Mouse (Mus musculus): ENCODE measurements at regions not wholly inside any gene's neighbourhood (a gene's known extent, or its start where the extent isn't known, plus 50 kb on each side); places are given as distances from the start of the nearest gene placed in this dataset.

DNA sequence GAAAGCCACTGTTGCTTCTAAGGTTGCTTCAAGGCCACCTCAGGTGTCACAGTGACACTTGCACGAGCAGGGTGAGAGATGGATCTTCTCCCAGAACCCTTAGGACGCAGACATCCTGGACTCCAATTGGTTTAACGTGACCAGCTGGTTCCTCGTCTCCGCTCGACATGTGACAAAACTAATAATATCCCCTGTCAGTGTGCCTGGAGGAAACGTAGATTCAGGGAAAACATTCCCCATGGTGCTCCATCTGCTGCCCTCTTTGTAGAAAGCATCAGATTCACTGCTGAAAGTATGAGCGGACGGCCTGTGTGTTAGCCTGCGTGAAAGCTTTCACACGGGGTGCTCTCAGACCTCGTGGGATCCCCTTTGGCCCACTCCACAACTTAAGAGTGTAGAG, 390.0 kb upstream of the Slc35b3 start:
- H3K27me3 ChIP-seq = no peaks in the 10 kb centered on the region
- H3K36me3 ChIP-seq = no peaks in the 10 kb centered on the region
- no peak overlapping the region for H3K4me3 ChIP-seq (replicated peaks)
- H3K27ac ChIP-seq (replicated peaks) = no peak overlapping the region
- WGBS = 61% methylated on average over 12 of the region's 12 CpGs
- H3K4me2 ChIP-seq (replicated peaks) = no peak overlapping the region
- ATAC-seq (ENCODE audit: insufficient number of reproducible peaks, low FRiP score, low TSS enrichment, low read depth) = no peak
- H3K9ac ChIP-seq = no peak overlapping the region
- no peaks in the 10 kb centered on the region for H3K4me1 ChIP-seq
- H3K9me3 ChIP-seq (replicated peaks) = no peaks in the 10 kb centered on the region

DNA sequence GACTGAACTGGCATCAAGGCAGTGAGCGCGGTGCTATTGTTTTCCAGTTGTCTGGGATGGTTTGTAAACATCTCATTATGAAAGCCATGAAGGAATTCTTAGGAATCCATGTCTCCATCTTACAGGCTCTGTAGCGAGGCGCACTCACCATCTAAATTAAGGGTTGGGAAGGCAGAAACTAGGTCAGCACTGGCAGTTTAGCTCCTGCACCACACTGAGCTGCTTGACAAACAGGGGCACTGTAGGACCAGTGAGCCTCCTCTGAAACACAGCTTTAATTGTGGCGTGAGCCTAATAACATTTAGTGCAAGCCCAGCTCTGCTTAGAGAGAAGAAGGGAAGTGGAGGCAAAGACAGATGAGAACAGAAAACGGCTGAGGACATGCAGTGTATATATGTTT, 387.1 kb upstream of the Slc35b3 start:
- Histone ChIP-seq H3K4me1 (no peaks in the 10 kb centered on the region), H3K9me3 (replicated peaks) (no peaks in the 10 kb centered on the region), H3K27ac (replicated peaks) (no peak overlapping the region), H3K4me2 (replicated peaks) (no peak overlapping the region), H3K4me3 (replicated peaks) (no peak overlapping the region), H3K27me3 (no peaks in the 10 kb centered on the region), H3K9ac (no peak overlapping the region), H3K36me3 (no peaks in the 10 kb centered on the region)
- 78% methylated on average over 6 of the region's 6 CpGs for WGBS
- no peak for ATAC-seq (ENCODE audit: insufficient number of reproducible peaks, low FRiP score, low TSS enrichment, low read depth)

DNA sequence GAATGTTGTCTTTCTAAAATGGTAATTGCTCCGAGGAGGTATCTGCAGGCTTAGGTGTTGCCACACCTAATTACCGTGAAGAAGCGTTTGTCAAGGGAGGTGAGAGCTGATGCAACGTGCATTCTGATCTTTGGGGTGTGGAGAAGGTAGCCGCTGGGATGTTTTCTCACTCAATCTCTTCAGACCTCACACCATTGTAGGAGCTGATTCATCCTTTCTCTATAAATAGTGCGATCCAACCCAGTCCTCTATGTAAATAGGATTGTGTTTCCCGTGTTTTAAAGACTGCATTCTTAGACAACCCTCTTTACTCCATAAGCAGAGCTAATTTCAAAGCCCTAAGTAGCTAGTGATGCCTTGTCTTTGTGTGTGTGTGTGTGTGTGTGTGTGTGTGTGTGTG, 374.2 kb upstream of the Slc35b3 start:
- 0 out of 2 replicates have a peak, but pooled peaks cover 3% of the 10 kb centered on the region for H3K27me3 ChIP-seq
- 62% methylated on average over 7 of the region's 7 CpGs for WGBS
- ATAC-seq (ENCODE audit: insufficient number of reproducible peaks, low FRiP score, low TSS enrichment, low read depth) = no peak

DNA sequence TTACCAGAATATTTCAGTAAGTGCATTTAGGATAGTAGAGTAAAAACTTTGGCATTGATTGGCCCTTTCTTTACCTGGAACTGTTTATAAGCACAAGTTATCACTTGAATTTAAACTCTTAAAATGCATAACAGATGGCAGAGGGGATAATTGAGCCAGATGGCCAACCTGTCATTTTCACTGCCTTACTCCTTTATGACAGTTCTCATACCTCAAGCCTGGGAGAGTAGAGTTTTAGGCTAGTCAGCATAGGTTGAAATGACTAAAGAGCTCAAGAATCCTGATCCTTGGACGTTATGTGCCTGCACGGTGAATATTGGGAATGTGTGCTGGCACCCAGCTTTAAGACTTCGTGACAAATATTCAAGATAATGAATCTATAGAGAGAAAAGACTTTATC, 369.1 kb upstream of the Slc35b3 start:
- no peaks in the 10 kb centered on the region for H3K4me1 ChIP-seq
- H3K36me3 ChIP-seq = no peaks in the 10 kb centered on the region
- WGBS = 70% methylated on average over 3 of the region's 3 CpGs
- ATAC-seq (ENCODE audit: insufficient number of reproducible peaks, low FRiP score, low TSS enrichment, low read depth) = no peak
- H3K27ac ChIP-seq (replicated peaks) = no peak overlapping the region
- H3K9me3 ChIP-seq (replicated peaks) = no peaks in the 10 kb centered on the region
- no peak overlapping the region for H3K9ac ChIP-seq
- no peak overlapping the region for H3K4me3 ChIP-seq (replicated peaks)
- no peak overlapping the region for H3K4me2 ChIP-seq (replicated peaks)
- no peaks in the 10 kb centered on the region for H3K27me3 ChIP-seq

More for the DNA sequence above, 374.2 kb upstream of the Slc35b3 start:
- Histone ChIP-seq H3K36me3 (no peaks in the 10 kb centered on the region), H3K4me1 (no peaks in the 10 kb centered on the region), H3K4me3 (replicated peaks) (no peak overlapping the region), H3K4me2 (replicated peaks) (no peak overlapping the region), H3K9me3 (replicated peaks) (no peaks in the 10 kb centered on the region), H3K9ac (no peak overlapping the region), H3K27ac (replicated peaks) (no peak overlapping the region)

DNA sequence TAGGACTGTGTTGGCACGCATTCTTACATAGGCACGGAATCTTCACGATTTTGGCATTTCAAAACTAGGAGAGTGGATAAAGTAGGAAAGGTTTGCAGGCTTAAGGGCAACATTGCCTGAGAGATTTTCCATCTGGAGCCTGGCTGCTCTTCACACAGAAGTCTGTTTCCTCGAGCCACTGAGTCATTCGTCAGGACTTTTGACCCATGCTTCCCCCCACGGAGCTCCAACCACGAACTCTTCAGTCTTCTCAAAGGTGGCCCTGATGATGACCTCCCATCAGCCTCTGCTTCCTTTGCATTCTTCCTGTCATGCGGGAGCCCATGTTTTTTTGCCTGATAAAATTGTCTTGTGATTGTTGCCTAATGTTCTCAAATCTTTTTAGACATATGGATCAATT, 365.5 kb upstream of the Slc35b3 start:
- no peak overlapping the region for H3K4me3 ChIP-seq (replicated peaks)
- no peak overlapping the region for H3K27ac ChIP-seq (replicated peaks)
- no peak overlapping the region for H3K4me2 ChIP-seq (replicated peaks)
- WGBS = 64% methylated on average over 8 of the region's 8 CpGs
- ATAC-seq (ENCODE audit: insufficient number of reproducible peaks, low FRiP score, low TSS enrichment, low read depth) = no peak
- no peaks in the 10 kb centered on the region for H3K4me1 ChIP-seq
- H3K9me3 ChIP-seq (replicated peaks) = no peaks in the 10 kb centered on the region
- no peaks in the 10 kb centered on the region for H3K27me3 ChIP-seq
- H3K9ac ChIP-seq = no peak overlapping the region
- H3K36me3 ChIP-seq = no peaks in the 10 kb centered on the region

DNA sequence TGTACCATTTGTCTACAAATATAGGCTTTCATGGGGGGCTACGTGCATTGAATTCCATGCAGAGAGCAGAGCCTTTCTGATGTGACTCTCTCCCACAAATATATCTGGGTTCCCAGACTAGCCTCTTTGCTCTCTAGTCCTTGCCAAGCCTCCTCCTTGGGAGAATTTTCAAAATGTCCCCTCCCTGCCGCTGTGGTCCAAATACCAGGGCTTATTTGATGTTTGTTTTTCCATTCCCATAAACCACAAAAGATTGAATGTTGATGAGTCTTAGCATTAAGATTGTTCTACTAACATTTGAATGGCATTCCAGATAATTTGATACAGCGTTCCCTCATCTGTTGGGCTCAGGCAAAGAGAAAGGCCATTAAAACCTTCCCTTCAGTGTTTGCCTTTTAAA, 360.4 kb upstream of the Slc35b3 start:
- Histone ChIP-seq H3K9me3 (replicated peaks) (no peaks in the 10 kb centered on the region), H3K4me2 (replicated peaks) (no peak overlapping the region), H3K4me3 (replicated peaks) (no peak overlapping the region), H3K9ac (no peak overlapping the region), H3K36me3 (no peaks in the 10 kb centered on the region), H3K27ac (replicated peaks) (no peak overlapping the region), H3K27me3 (no peaks in the 10 kb centered on the region), H3K4me1 (no peaks in the 10 kb centered on the region)
- WGBS = 59% methylated on average over 3 of the region's 3 CpGs
- ATAC-seq (ENCODE audit: insufficient number of reproducible peaks, low FRiP score, low TSS enrichment, low read depth) = no peak

DNA sequence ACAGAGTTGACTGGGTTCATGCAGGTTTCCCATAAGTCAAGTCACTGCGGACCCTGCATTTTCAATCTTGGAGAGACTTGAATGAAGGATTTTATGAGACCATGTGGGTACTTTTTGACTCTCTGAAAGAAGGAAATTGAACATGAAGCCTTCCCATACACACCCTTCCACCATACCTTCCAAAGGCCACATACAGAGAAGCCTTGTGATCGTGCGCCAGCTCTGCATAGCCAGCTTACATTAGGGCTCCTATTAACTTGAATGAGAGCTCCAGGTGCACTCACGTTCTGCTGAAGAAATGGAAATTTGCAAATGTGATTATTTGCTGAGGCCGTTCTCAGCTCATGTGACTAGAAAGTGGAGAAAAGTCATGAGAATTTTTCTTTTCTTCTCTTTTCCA, 349.1 kb upstream of the Slc35b3 start:
- no peak for ATAC-seq (ENCODE audit: insufficient number of reproducible peaks, low FRiP score, low TSS enrichment, low read depth)

DNA sequence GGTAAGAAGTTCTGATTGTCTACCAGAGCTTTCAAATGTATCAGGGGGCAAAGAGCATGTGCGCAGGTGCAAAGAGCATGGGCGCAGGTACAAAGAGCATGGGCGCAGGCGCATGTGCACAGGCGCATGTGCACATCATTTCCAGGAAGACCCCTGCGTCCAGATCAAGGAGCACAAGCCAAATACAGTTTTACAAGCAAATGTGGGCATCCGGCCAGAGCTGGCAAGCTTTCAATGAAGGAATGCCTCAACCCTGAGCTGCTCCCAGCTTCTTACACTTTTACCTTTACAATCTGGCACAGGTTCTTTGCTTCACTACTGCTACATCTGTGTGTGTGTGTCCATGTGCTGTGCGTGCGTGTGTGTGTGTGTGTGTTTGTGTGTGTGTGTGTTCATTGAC, 347.2 kb upstream of the Slc35b3 start:
- ATAC-seq (ENCODE audit: insufficient number of reproducible peaks, low FRiP score, low TSS enrichment, low read depth) = no peak
- Histone ChIP-seq H3K27ac (replicated peaks) (no peak overlapping the region), H3K27me3 (no peaks in the 10 kb centered on the region), H3K4me1 (peaks cover 17% of the 10 kb centered on the region), H3K4me2 (replicated peaks) (no peak overlapping the region), H3K36me3 (no peaks in the 10 kb centered on the region), H3K4me3 (replicated peaks) (no peak overlapping the region), H3K9me3 (replicated peaks) (no peaks in the 10 kb centered on the region), H3K9ac (no peak overlapping the region)
- WGBS = 73% methylated on average over 9 of the region's 9 CpGs

More for the DNA sequence above, 349.1 kb upstream of the Slc35b3 start:
- H3K4me1 ChIP-seq = peaks cover 17% of the 10 kb centered on the region
- H3K4me2 ChIP-seq (replicated peaks) = no peak overlapping the region
- H3K4me3 ChIP-seq (replicated peaks) = no peak overlapping the region
- WGBS = 79% methylated on average over 5 of the region's 5 CpGs
- no peaks in the 10 kb centered on the region for H3K9me3 ChIP-seq (replicated peaks)
- H3K27ac ChIP-seq (replicated peaks) = no peak overlapping the region
- no peak overlapping the region for H3K9ac ChIP-seq
- no peaks in the 10 kb centered on the region for H3K36me3 ChIP-seq
- H3K27me3 ChIP-seq = no peaks in the 10 kb centered on the region

DNA sequence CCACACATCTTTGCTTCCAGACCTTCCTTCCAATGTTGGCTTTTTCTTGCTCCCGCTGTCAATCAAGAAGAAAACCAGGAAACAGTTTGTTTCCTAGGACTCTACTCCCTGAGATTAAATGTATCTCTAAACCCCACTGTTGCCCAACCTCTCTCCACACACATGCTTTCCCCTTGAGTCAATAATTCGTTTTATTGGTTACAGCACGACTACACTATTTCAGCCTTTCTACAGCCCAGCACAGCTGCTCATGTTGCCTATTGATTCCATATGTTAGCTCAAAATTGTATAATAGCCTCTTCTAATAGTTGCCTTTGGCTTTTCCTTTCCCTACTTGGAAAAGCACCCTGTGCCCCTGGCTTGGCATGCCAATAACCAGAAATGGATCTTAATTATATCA, 346.2 kb upstream of the Slc35b3 start:
- peak; percentile 73 for ATAC-seq (ENCODE audit: insufficient number of reproducible peaks, low FRiP score, low TSS enrichment, low read depth)
- no peak overlapping the region for H3K27ac ChIP-seq (replicated peaks)
- H3K36me3 ChIP-seq = no peaks in the 10 kb centered on the region
- H3K4me1 ChIP-seq = peaks cover 17% of the 10 kb centered on the region
- no peak overlapping the region for H3K4me2 ChIP-seq (replicated peaks)
- WGBS = 27% methylated on average over 3 of the region's 3 CpGs
- no peaks in the 10 kb centered on the region for H3K27me3 ChIP-seq
- H3K9me3 ChIP-seq (replicated peaks) = no peaks in the 10 kb centered on the region
- H3K4me3 ChIP-seq (replicated peaks) = no peak overlapping the region
- H3K9ac ChIP-seq = no peak overlapping the region

DNA sequence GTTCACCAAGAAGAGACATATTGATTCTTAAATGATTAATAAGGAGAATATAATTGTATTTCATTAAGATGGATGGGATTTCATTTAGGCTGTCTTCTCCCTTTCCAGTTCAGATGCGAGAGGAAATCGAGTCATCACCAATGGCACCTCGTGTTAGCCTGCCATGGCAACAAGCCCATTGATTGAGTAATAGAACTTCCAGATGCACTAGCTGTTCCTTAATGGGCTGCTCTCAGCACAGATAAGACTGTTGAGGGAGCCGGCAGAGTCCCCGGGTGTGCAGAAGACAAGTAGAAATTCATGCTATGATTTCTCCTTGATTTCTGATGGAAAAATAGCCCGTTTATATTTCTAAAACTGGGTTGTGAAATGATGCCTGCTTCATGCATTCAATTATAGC, 336.5 kb upstream of the Slc35b3 start:
- Histone ChIP-seq H3K27me3 (no peaks in the 10 kb centered on the region), H3K9me3 (replicated peaks) (no peaks in the 10 kb centered on the region), H3K9ac (no peak overlapping the region), H3K4me1 (no peaks in the 10 kb centered on the region), H3K36me3 (no peaks in the 10 kb centered on the region), H3K27ac (replicated peaks) (no peak overlapping the region), H3K4me3 (replicated peaks) (no peak overlapping the region), H3K4me2 (replicated peaks) (no peak overlapping the region)
- no peak for ATAC-seq (ENCODE audit: insufficient number of reproducible peaks, low FRiP score, low TSS enrichment, low read depth)
- 77% methylated on average over 6 of the region's 6 CpGs for WGBS

DNA sequence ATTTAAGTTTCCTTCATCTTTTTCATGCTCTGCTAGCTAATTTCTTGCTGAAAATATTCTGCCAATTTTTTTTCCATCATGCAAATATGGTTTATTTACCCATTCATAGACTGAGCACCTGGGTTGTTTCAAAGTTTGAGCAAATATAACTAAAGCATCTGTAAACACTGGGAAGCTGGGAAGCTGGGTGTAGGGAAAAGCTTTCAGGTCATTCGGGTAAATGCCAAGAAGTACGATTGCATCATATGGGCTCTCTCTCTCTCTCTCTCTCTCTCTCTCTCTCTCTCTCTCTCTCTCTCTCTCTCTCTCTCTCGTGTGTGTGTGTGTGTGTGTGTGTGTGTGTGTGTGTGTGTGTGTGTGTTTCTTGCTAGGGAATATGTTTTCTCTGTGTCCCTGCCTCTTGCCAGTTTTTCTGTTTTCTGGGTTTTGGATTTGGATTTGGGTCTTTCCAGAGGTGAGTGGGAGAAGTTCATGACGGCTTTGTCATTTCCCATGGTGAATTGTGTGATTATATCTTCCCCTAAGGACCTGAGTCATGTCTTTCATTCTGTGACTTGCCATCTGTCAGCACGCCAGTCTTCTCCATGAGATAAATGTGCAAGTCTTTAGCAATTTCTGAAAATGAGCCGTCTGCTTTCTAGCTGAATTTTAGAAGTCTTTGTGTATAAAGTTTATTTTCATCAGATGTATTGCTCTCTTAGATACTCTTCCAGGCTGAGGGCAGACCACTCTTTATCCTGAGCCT, 329.7 kb upstream of the Slc35b3 start:
- no peak overlapping the region for H3K4me2 ChIP-seq (replicated peaks)
- WGBS = 47% methylated on average over 5 of the region's 6 CpGs
- ATAC-seq (ENCODE audit: insufficient number of reproducible peaks, low FRiP score, low TSS enrichment, low read depth) = no peak

DNA sequence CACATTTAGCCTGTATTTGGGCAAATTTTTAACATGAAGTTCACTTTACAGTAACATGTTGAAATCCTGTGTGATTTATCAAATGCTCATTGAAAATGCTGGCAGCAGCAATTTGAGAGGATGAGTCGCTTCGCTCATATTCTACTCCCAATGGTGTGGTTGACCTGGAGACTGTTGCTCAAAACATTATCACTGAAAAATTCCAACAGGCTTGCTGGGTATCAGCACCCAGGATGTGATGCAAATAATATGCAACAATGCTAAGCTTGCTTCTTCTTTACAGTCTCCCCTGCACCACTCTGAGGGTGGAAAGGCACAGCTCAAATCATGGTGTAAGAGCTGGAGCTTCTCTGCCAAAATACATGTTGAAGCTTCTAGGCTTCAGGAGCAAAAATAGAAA, 321.6 kb upstream of the Slc35b3 start:
- no peaks in the 10 kb centered on the region for H3K4me1 ChIP-seq
- H3K36me3 ChIP-seq = no peaks in the 10 kb centered on the region
- H3K4me3 ChIP-seq (replicated peaks) = no peak overlapping the region
- no peak overlapping the region for H3K4me2 ChIP-seq (replicated peaks)
- WGBS = 90% methylated on average over 2 of the region's 2 CpGs
- no peaks in the 10 kb centered on the region for H3K27me3 ChIP-seq
- no peak for ATAC-seq (ENCODE audit: insufficient number of reproducible peaks, low FRiP score, low TSS enrichment, low read depth)
- no peaks in the 10 kb centered on the region for H3K9me3 ChIP-seq (replicated peaks)
- no peak overlapping the region for H3K27ac ChIP-seq (replicated peaks)
- no peak overlapping the region for H3K9ac ChIP-seq

More for the DNA sequence above, 329.7 kb upstream of the Slc35b3 start:
- no peaks in the 10 kb centered on the region for H3K4me1 ChIP-seq
- H3K4me3 ChIP-seq (replicated peaks) = no peak overlapping the region
- no peaks in the 10 kb centered on the region for H3K27me3 ChIP-seq
- no peak overlapping the region for H3K27ac ChIP-seq (replicated peaks)
- H3K36me3 ChIP-seq = no peaks in the 10 kb centered on the region
- no peaks in the 10 kb centered on the region for H3K9me3 ChIP-seq (replicated peaks)
- no peak overlapping the region for H3K9ac ChIP-seq
